Mouse (Mus musculus): ENCODE measurements around the gene Tmem80. TPM values are rescaled to one million over a fixed set of nuclear protein-coding genes. Genes with fewer than 3 reads are reported as not detected.

Gene Tmem80
- total and polyA plus RNA-seq, 2 experiments from 2014 or later = 33.2 to 34.7 TPM

GRCm38 (mm10) chr7:141369918-141370317 is 42.4 kb downstream of the Tmem80 start:
- Histone ChIP-seq H3K36me3 (ENCODE audit: insufficient read depth) (no peaks in the 10 kb centered on the region), H3K27me3 (ENCODE audit: insufficient read depth, low read length) (no peaks in the 10 kb centered on the region), H3K27ac (ENCODE audit: low read depth, low read length) (no peak overlapping the region), H3K9me3 (ENCODE audit: low read length) (no peaks in the 10 kb centered on the region), H3K4me3 (ENCODE audit: low read depth, low read length) (no peak overlapping the region), H3K4me2 (ENCODE audit: low read depth) (no peak overlapping the region), H3K9ac (no peak overlapping the region), H3K4me1 (ENCODE audit: insufficient read depth) (no peaks in the 10 kb centered on the region)
- 62% methylated on average over 5 of the region's 5 CpGs for WGBS
- DNase-seq (no peak), ATAC-seq (no peak)
- no peak for TF ChIP-seq CTCF (IDR thresholded peaks at IDR 0.05; ENCODE audit: low read depth)

DNA sequence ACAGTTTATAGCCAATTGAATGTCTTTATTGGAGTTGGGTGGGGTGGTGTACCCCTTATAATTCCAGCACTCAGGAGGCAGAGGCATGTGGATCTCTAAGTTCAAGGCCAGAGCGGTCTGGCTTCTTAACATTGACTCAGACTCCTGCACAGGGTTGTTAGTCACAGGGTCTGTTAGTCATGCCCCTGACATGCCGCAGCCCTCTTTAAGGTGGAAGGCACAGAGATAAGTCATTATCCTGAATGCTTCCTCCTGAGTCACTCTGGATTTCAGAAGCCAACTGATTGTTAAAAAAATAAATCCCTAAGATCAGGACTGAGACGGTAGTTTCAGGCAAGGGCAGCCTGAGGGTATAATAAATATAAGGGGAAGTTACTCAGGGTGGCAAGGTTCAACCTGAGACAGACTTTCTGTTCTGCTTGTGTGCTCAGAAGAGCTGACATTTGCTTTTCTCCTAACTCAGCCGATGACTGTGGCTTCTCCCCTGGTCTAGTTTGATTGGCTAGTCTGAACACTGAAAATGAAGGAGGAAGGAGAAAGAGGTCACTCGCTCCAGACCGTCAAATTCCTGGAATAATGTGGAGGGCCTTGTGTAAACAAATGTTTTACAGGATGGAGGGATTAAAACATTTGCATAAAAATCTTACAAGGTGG is 44.5 kb downstream of the Tmem80 start:
- no peak overlapping the region for H3K9ac ChIP-seq
- no peak overlapping the region for H3K27ac ChIP-seq (ENCODE audit: low read depth, low read length)
- H3K4me2 ChIP-seq (ENCODE audit: low read depth) = no peak overlapping the region
- DNase-seq (no peak), ATAC-seq (no peak)
- no peaks in the 10 kb centered on the region for H3K4me1 ChIP-seq (ENCODE audit: insufficient read depth)
- no peaks in the 10 kb centered on the region for H3K27me3 ChIP-seq (ENCODE audit: insufficient read depth, low read length)
- no peaks in the 10 kb centered on the region for H3K36me3 ChIP-seq (ENCODE audit: insufficient read depth)
- H3K4me3 ChIP-seq (ENCODE audit: low read depth, low read length) = no peak overlapping the region
- 79% methylated on average over 6 of the region's 6 CpGs for WGBS
- H3K9me3 ChIP-seq (ENCODE audit: low read length) = no peaks in the 10 kb centered on the region
- TF ChIP-seq CTCF (IDR thresholded peaks at IDR 0.05; ENCODE audit: low read depth) = no peak

DNA sequence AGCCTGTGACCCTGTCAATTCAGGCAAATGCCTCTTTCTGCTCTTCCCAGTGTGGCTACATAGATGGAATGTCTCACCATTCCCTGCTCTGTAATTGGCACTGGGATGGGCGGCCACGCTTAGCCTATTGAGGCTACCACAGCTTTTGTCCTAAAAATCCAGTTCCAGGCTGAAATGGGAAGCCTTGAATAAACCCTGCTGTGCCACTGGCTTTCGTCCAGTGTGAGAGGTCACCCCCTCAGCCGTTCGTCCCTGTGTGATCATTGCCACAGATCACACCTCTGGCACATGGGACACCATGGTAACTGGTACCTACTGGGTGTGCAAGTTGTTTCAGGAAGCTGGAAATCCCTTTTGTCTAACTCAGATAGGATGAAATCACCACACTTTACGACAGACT is 46.1 kb downstream of the Tmem80 start:
- DNase-seq (no peak), ATAC-seq (no peak)
- TF ChIP-seq CTCF (IDR thresholded peaks at IDR 0.05; ENCODE audit: low read depth) = no peak
- 18% methylated on average over 6 of the region's 6 CpGs for WGBS
- Histone ChIP-seq H3K36me3 (ENCODE audit: insufficient read depth) (no peaks in the 10 kb centered on the region), H3K4me3 (ENCODE audit: low read depth, low read length) (no peak overlapping the region), H3K9ac (no peak overlapping the region), H3K4me2 (ENCODE audit: low read depth) (no peak overlapping the region), H3K9me3 (ENCODE audit: low read length) (no peaks in the 10 kb centered on the region), H3K4me1 (ENCODE audit: insufficient read depth) (no peaks in the 10 kb centered on the region), H3K27me3 (ENCODE audit: insufficient read depth, low read length) (no peaks in the 10 kb centered on the region), H3K27ac (ENCODE audit: low read depth, low read length) (no peak overlapping the region)

DNA sequence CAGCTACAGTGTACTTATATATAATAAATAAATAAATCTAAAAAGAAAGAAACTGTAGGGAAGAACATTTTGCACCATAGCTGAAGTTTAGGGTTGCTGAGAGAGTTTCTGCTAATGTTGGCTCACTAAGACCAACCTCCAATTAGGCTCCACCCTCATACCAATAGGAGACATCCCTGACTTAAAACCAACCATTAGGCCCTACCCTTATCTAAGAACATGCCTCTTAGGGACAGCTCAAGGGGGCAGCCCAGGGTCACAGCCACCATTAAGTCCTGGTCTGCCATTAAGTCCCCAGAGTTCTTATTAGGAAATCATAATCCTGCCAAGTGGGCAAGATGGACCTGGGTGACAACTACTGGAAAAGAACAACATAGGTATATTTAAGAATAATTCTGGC is 46.9 kb downstream of the Tmem80 start:
- ATAC-seq = no peak
- no peak for TF ChIP-seq CTCF (IDR thresholded peaks at IDR 0.05; ENCODE audit: low read depth)
- no peak for DNase-seq
- H3K4me1 ChIP-seq (ENCODE audit: insufficient read depth) = no peaks in the 10 kb centered on the region
- no peaks in the 10 kb centered on the region for H3K36me3 ChIP-seq (ENCODE audit: insufficient read depth)
- H3K4me2 ChIP-seq (ENCODE audit: low read depth) = no peak overlapping the region
- H3K9me3 ChIP-seq (ENCODE audit: low read length) = no peaks in the 10 kb centered on the region
- H3K4me3 ChIP-seq (ENCODE audit: low read depth, low read length) = no peak overlapping the region
- no peak overlapping the region for H3K9ac ChIP-seq
- no peak overlapping the region for H3K27ac ChIP-seq (ENCODE audit: low read depth, low read length)
- H3K27me3 ChIP-seq (ENCODE audit: insufficient read depth, low read length) = no peaks in the 10 kb centered on the region

DNA sequence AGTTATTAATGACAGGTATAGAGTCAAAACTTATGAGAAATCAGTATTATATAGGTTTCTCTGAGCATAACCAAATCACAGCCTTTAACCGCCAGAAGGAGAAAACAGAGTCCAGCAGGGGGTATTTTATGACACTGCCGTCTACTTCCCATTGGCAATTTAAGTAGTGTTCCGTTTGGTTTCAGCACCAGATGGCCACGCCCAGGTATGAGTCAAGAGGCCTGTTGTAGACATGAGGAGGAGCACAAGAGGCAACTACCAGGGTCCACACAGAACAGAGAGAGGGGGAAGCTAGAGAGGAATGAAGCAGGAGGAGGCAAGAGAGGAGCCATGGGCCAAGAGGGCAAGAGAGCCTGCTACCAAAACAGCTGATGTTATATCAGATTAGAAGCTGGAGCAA is 52.0 kb downstream of the Tmem80 start:
- no peaks in the 10 kb centered on the region for H3K4me1 ChIP-seq (ENCODE audit: insufficient read depth)
- ATAC-seq (no peak), DNase-seq (no peak)
- no peak overlapping the region for H3K4me3 ChIP-seq (ENCODE audit: low read depth, low read length)
- no peak for TF ChIP-seq CTCF (IDR thresholded peaks at IDR 0.05; ENCODE audit: low read depth)
- H3K27ac ChIP-seq (ENCODE audit: low read depth, low read length) = no peak overlapping the region
- H3K36me3 ChIP-seq (ENCODE audit: insufficient read depth) = no peaks in the 10 kb centered on the region
- H3K9ac ChIP-seq = no peak overlapping the region
- H3K27me3 ChIP-seq (ENCODE audit: insufficient read depth, low read length) = no peaks in the 10 kb centered on the region
- H3K4me2 ChIP-seq (ENCODE audit: low read depth) = no peak overlapping the region
- no peaks in the 10 kb centered on the region for H3K9me3 ChIP-seq (ENCODE audit: low read length)
- 70% methylated on average over 4 of the region's 4 CpGs for WGBS

DNA sequence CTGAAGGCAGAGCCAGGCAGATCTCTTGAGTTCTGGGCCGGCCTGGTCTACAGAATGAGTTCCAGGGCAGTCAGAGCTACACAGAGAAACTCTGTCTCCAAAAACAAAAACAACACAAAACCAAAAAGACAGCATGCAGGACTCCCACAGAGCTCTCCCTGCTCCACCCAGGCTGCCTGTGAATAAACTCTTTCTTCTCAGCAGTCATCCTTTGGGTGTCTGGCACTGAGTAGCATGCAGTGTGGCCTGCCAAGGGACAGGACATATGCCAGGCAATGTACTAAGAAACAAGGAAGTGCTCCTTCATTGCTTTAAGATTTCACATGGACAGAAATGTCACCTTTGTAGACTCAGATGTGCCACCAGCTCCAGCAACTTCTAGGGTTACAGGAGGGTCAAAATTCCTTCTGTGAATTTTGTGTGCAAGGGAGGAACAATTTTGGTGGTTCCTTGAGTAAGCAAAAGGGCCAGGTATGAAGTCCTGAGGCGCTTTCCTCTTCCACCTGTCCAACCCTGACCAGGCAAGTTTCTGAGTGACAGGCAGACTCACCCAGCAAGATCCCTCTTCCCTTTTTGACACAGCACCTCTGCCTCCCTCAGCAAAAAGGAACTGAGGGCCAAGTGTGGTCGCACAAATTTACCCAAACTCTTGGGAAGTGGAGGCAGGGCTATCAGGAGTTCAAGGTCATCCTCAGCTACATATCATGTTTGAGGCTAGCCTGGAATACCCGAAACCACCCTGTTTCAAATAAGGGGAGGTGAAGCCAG is 53.7 kb downstream of the Tmem80 start:
- Histone ChIP-seq H3K4me2 (ENCODE audit: low read depth) (no peak overlapping the region), H3K36me3 (ENCODE audit: insufficient read depth) (no peaks in the 10 kb centered on the region), H3K27me3 (ENCODE audit: insufficient read depth, low read length) (no peaks in the 10 kb centered on the region), H3K9me3 (ENCODE audit: low read length) (no peaks in the 10 kb centered on the region), H3K9ac (no peak overlapping the region), H3K4me3 (ENCODE audit: low read depth, low read length) (no peak overlapping the region), H3K27ac (ENCODE audit: low read depth, low read length) (no peak overlapping the region), H3K4me1 (ENCODE audit: insufficient read depth) (no peaks in the 10 kb centered on the region)
- ATAC-seq (no peak), DNase-seq (no peak)
- 76% methylated on average over 4 of the region's 4 CpGs for WGBS
- TF ChIP-seq CTCF (IDR thresholded peaks at IDR 0.05; ENCODE audit: low read depth) = no peak

Other genes starting within 250 kb of the Tmem80 start
- not detected in 2 replicates for gene Pkp3, start 249.5 kb upstream of the Tmem80 start, total RNA-seq (2014; rRNA removed)
- 0.08 TPM in 1 of 2 replicates, not detected in the other for gene Pkp3, start 249.5 kb upstream of the Tmem80 start, polyA plus RNA-seq (2015; fragmentation: Nextera tagmentation; extraction: Ambion mirVana)
- 2.9 TPM in 2 replicates for gene Sigirr, start 227.2 kb upstream of the Tmem80 start, total RNA-seq (2014; rRNA removed)
- 2.4 and 2.7 TPM in 2 replicates for gene Sigirr, start 227.2 kb upstream of the Tmem80 start, polyA plus RNA-seq (2015; fragmentation: Nextera tagmentation; extraction: Ambion mirVana)
- 0.08 and 0.43 TPM in 2 replicates for gene Ano9, start 209.9 kb upstream of the Tmem80 start, total RNA-seq (2014; rRNA removed)
- gene Ano9, start 209.9 kb upstream of the Tmem80 start, polyA plus RNA-seq (2015; fragmentation: Nextera tagmentation; extraction: Ambion mirVana) = 0.05 and 0.20 TPM in 2 replicates
- gene Ptdss2, start 205.4 kb upstream of the Tmem80 start, total RNA-seq (2014; rRNA removed) = 24.5 and 24.9 TPM in 2 replicates
- 70.5 and 78.3 TPM in 2 replicates for gene Ptdss2, start 205.4 kb upstream of the Tmem80 start, polyA plus RNA-seq (2015; fragmentation: Nextera tagmentation; extraction: Ambion mirVana)
- 41.6 and 41.9 TPM in 2 replicates for gene Rnh1, start 154.9 kb upstream of the Tmem80 start, total RNA-seq (2014; rRNA removed)
- gene Rnh1, start 154.9 kb upstream of the Tmem80 start, polyA plus RNA-seq (2015; fragmentation: Nextera tagmentation; extraction: Ambion mirVana) = 43.1 and 45.4 TPM in 2 replicates
- gene Hras, start 133.7 kb upstream of the Tmem80 start, total RNA-seq (2014; rRNA removed) = 103 and 149 TPM in 2 replicates
- 198 and 199 TPM in 2 replicates for gene Hras, start 133.7 kb upstream of the Tmem80 start, polyA plus RNA-seq (2015; fragmentation: Nextera tagmentation; extraction: Ambion mirVana)
- gene Lrrc56, start 133.6 kb upstream of the Tmem80 start, total RNA-seq (2014; rRNA removed) = 11.1 and 11.7 TPM in 2 replicates
- gene Lrrc56, start 133.6 kb upstream of the Tmem80 start, polyA plus RNA-seq (2015; fragmentation: Nextera tagmentation; extraction: Ambion mirVana) = 10.2 and 10.7 TPM in 2 replicates
- gene Lmntd2, start 113.7 kb upstream of the Tmem80 start, total RNA-seq (2014; rRNA removed) = 0.62 TPM in 1 of 2 replicates, not detected in the other
- 0.15 and 0.33 TPM in 2 replicates for gene Lmntd2, start 113.7 kb upstream of the Tmem80 start, polyA plus RNA-seq (2015; fragmentation: Nextera tagmentation; extraction: Ambion mirVana)
- gene Rassf7, start 111.9 kb upstream of the Tmem80 start, total RNA-seq (2014; rRNA removed) = 13.3 and 15.8 TPM in 2 replicates
- gene Rassf7, start 111.9 kb upstream of the Tmem80 start, polyA plus RNA-seq (2015; fragmentation: Nextera tagmentation; extraction: Ambion mirVana) = 15.6 and 19.1 TPM in 2 replicates
- gene Phrf1, start 99.0 kb upstream of the Tmem80 start, total RNA-seq (2014; rRNA removed) = 50.2 and 53.8 TPM in 2 replicates
- 26.1 and 35.8 TPM in 2 replicates for gene Phrf1, start 99.0 kb upstream of the Tmem80 start, polyA plus RNA-seq (2015; fragmentation: Nextera tagmentation; extraction: Ambion mirVana)
- 1.3 and 3.8 TPM in 2 replicates for gene Irf7, start 61.3 kb upstream of the Tmem80 start, total RNA-seq (2014; rRNA removed)
- gene Irf7, start 61.3 kb upstream of the Tmem80 start, polyA plus RNA-seq (2015; fragmentation: Nextera tagmentation; extraction: Ambion mirVana) = 3.4 and 3.7 TPM in 2 replicates
- gene Cdhr5, start 51.0 kb upstream of the Tmem80 start, total RNA-seq (2014; rRNA removed) = not detected in 2 replicates
- not detected in 2 replicates for gene Cdhr5, start 51.0 kb upstream of the Tmem80 start, polyA plus RNA-seq (2015; fragmentation: Nextera tagmentation; extraction: Ambion mirVana)
- not detected in 2 replicates for gene Sct, start 48.6 kb upstream of the Tmem80 start, total RNA-seq (2014; rRNA removed)
- 2.9 and 3.9 TPM in 2 replicates for gene Sct, start 48.6 kb upstream of the Tmem80 start, polyA plus RNA-seq (2015; fragmentation: Nextera tagmentation; extraction: Ambion mirVana)
- 0.31 and 0.38 TPM in 2 replicates for gene Drd4, start 35.7 kb upstream of the Tmem80 start, total RNA-seq (2014; rRNA removed)
- 0.90 and 0.98 TPM in 2 replicates for gene Drd4, start 35.7 kb upstream of the Tmem80 start, polyA plus RNA-seq (2015; fragmentation: Nextera tagmentation; extraction: Ambion mirVana)
- gene Deaf1, start within 50 bp of the Tmem80 start, total RNA-seq (2014; rRNA removed) = 238 and 239 TPM in 2 replicates
- gene Deaf1, start within 50 bp of the Tmem80 start, polyA plus RNA-seq (2015; fragmentation: Nextera tagmentation; extraction: Ambion mirVana) = 282 and 289 TPM in 2 replicates
- gene Eps8l2, start 11.1 kb downstream of the Tmem80 start, total RNA-seq (2014; rRNA removed) = 1.0 and 1.1 TPM in 2 replicates
- gene Eps8l2, start 11.1 kb downstream of the Tmem80 start, polyA plus RNA-seq (2015; fragmentation: Nextera tagmentation; extraction: Ambion mirVana) = 0.74 and 0.82 TPM in 2 replicates
- 224 and 297 TPM in 2 replicates for gene Taldo1, start 64.5 kb downstream of the Tmem80 start, total RNA-seq (2014; rRNA removed)
- 304 and 352 TPM in 2 replicates for gene Taldo1, start 64.5 kb downstream of the Tmem80 start, polyA plus RNA-seq (2015; fragmentation: Nextera tagmentation; extraction: Ambion mirVana)
- 58.9 and 65.0 TPM in 2 replicates for gene Gatd1, start 86.4 kb downstream of the Tmem80 start, total RNA-seq (2014; rRNA removed)
- 50.5 and 56.0 TPM in 2 replicates for gene Gatd1, start 86.4 kb downstream of the Tmem80 start, polyA plus RNA-seq (2015; fragmentation: Nextera tagmentation; extraction: Ambion mirVana)
- gene Cend1, start 101.8 kb downstream of the Tmem80 start, total RNA-seq (2014; rRNA removed) = 83.3 and 94.7 TPM in 2 replicates
- 111 and 125 TPM in 2 replicates for gene Cend1, start 101.8 kb downstream of the Tmem80 start, polyA plus RNA-seq (2015; fragmentation: Nextera tagmentation; extraction: Ambion mirVana)
- gene Slc25a22, start 110.2 kb downstream of the Tmem80 start, total RNA-seq (2014; rRNA removed) = 115 and 141 TPM in 2 replicates
- gene Slc25a22, start 110.2 kb downstream of the Tmem80 start, polyA plus RNA-seq (2015; fragmentation: Nextera tagmentation; extraction: Ambion mirVana) = 106 and 132 TPM in 2 replicates
- gene Pidd1, start 116.3 kb downstream of the Tmem80 start, total RNA-seq (2014; rRNA removed) = 2.0 and 2.2 TPM in 2 replicates
- gene Pidd1, start 116.3 kb downstream of the Tmem80 start, polyA plus RNA-seq (2015; fragmentation: Nextera tagmentation; extraction: Ambion mirVana) = 2.3 and 2.4 TPM in 2 replicates
- gene Rplp2, start 119.6 kb downstream of the Tmem80 start, total RNA-seq (2014; rRNA removed) = 312 and 427 TPM in 2 replicates
- 868 and 1,034 TPM in 2 replicates for gene Rplp2, start 119.6 kb downstream of the Tmem80 start, polyA plus RNA-seq (2015; fragmentation: Nextera tagmentation; extraction: Ambion mirVana)
- 6.2 and 7.7 TPM in 2 replicates for gene Pnpla2, start 127.5 kb downstream of the Tmem80 start, total RNA-seq (2014; rRNA removed)
- gene Pnpla2, start 127.5 kb downstream of the Tmem80 start, polyA plus RNA-seq (2015; fragmentation: Nextera tagmentation; extraction: Ambion mirVana) = 18.3 and 22.4 TPM in 2 replicates
- 4.5 and 7.2 TPM in 2 replicates for gene Cracr2b, start 133.4 kb downstream of the Tmem80 start, total RNA-seq (2014; rRNA removed)
- gene Cracr2b, start 133.4 kb downstream of the Tmem80 start, polyA plus RNA-seq (2015; fragmentation: Nextera tagmentation; extraction: Ambion mirVana) = 5.2 and 6.7 TPM in 2 replicates
- gene Cd151, start 139.7 kb downstream of the Tmem80 start, total RNA-seq (2014; rRNA removed) = 55.8 and 62.4 TPM in 2 replicates
- 12.4 and 18.7 TPM in 2 replicates for gene Cd151, start 139.7 kb downstream of the Tmem80 start, polyA plus RNA-seq (2015; fragmentation: Nextera tagmentation; extraction: Ambion mirVana)
- 21.1 and 24.6 TPM in 2 replicates for gene Polr2l, start 147.4 kb downstream of the Tmem80 start, total RNA-seq (2014; rRNA removed)
- gene Polr2l, start 147.4 kb downstream of the Tmem80 start, polyA plus RNA-seq (2015; fragmentation: Nextera tagmentation; extraction: Ambion mirVana) = 73.2 and 74.8 TPM in 2 replicates
- 52.5 and 79.6 TPM in 2 replicates for gene Tspan4, start 147.5 kb downstream of the Tmem80 start, total RNA-seq (2014; rRNA removed)
- gene Tspan4, start 147.5 kb downstream of the Tmem80 start, polyA plus RNA-seq (2015; fragmentation: Nextera tagmentation; extraction: Ambion mirVana) = 54.9 and 57.9 TPM in 2 replicates
- gene Chid1, start 212.1 kb downstream of the Tmem80 start, total RNA-seq (2014; rRNA removed) = 40.5 and 42.0 TPM in 2 replicates
- 38.9 and 42.0 TPM in 2 replicates for gene Chid1, start 212.1 kb downstream of the Tmem80 start, polyA plus RNA-seq (2015; fragmentation: Nextera tagmentation; extraction: Ambion mirVana)
- 154 and 187 TPM in 2 replicates for gene Ap2a2, start 234.4 kb downstream of the Tmem80 start, total RNA-seq (2014; rRNA removed)
- 91.5 and 112 TPM in 2 replicates for gene Ap2a2, start 234.4 kb downstream of the Tmem80 start, polyA plus RNA-seq (2015; fragmentation: Nextera tagmentation; extraction: Ambion mirVana)